Mouse (Mus musculus) Patski (cell line): Measurements from ENCODE around the gene Cers1. TPM values are rescaled to one million over a fixed set of nuclear protein-coding genes. Genes with fewer than 3 reads are reported as not detected.
A peak's percentile ranks its signal among the peaks of the same experiment; 100 is the strongest.

Source experiments
- ATAC-seq: fragments of 100-300 bp; one replicate; pipeline ENCODE4 v1.8.0; 2021
- CTCF ChIA-PET: fragments of 350-600 bp; sonication (Branson Sonifier 250); formaldehyde crosslinking; loops from one replicate; lab custom pipeline; 2022; ENCODE audit warnings: inconsistent platforms; lab: Charles Lee
- POLR2A ChIA-PET: fragments of 350-600 bp; sonication (Branson Sonifier 250); formaldehyde crosslinking; loops from one replicate; lab custom pipeline; 2022; ENCODE audit warnings: antibody characterized with exemption, inconsistent platforms; lab: Charles Lee
- DNase-seq: peaks from one replicate; pipeline ENCODE4 v3.0.0-alpha.2; 2011; ENCODE audit warnings: low read depth, low spot score
- H3K27me3 ChIP-seq: fragments of 371-371 bp; one replicate; pipeline ENCODE4 v1.5.1; 2021
- CTCF ChIP-seq: fragments of 100-300 bp; IDR thresholded peaks from one replicate; pipeline ENCODE4 v1.5.1; 2021
- in situ Hi-C: fragments of 300-500 bp; cut with MboI; formaldehyde crosslinking; loops from 3 replicates; pipeline ENCODE4 v1.11.1; 2018; ENCODE audit warnings: low pct_unique_long_range_greater_than_20kb, mixed read lengths
- polyA plus RNA-seq: library from polyadenylated mRNA; unstranded; gene quantifications from one replicate; pipeline ENCODE4 v1.2.3, GENCODE M21; 2021

The Cers1 gene
- polyA plus RNA-seq, 1 experiment from 2014 or later: 2.5 TPM

DNA sequence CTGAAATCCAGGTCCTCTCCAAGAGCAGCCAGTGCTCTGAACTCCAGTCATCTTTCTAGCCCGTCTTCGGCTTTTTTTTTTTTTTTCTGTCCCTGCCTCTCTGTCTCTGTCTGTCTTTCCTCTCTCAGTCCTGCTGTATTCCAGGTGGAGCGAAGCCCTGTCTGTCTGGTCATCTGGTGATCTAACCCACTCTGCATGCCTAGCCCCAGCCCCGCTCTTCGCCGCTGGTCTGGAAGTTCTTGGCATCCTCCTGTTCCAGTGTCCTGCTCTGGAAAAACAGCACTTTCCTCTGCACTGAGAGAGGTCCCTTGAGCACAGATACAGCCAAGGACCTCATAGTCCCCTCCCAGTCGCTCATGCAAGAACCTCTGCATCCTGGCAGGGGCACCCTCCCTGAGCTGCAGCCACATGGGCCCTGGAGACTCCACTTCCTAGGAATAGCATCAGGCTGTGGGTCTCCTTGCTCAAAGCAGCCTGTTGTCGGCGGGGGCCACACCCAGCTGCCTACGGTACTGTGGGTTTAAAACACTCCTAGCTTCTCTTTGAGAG is 46.0 kb downstream of the Cers1 start:
- H3K27me3 ChIP-seq: no peaks in the 10 kb centered on the region
- in situ Hi-C loops: no loop called here
- CTCF ChIA-PET: interaction anchor here (1.0 kb wide), 1 partner anchor 9 kb away, joined by 8 read pairs; the partner anchor contains the start of gene Upf1
- DNase-seq (no peak), ATAC-seq (no peak)
- no peak for TF ChIP-seq CTCF
- POLR2A ChIA-PET: no interaction called here

DNA sequence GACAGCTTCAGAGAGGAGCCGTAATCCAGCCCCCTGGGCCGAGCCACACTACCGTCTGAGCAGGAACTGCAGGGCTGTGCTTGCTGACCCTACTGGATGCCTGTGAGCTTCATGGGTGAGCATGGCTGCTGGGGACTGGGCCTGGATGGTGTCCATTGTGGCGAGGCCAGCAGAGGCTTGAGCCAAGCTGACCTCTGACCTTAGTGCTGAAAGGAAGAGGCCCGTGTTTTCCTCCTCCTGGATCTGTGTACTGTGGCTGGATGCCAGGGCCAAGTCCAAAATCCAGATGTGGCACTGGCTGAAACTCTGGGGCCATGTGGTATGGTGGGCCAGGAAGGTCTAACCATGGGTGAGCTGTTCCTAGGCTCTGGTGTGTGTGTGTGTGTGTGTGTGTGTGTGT is 48.5 kb downstream of the Cers1 start:
- no peak for ATAC-seq
- in situ Hi-C loops: no loop called here
- ChIA-PET CTCF (interaction anchor here (0.9 kb wide), 1 partner anchor 10 kb away, joined by 3 read pairs; the partner anchor contains the start of gene Upf1), POLR2A (interaction anchor here (0.7 to 1.3 kb wide), 3 partner anchors 9 to 11 kb away, joined by 3 to 6 read pairs (median 3); partner anchors contain the start of gene Upf1)
- H3K27me3 ChIP-seq: no peaks in the 10 kb centered on the region
- no peak for DNase-seq
- no peak for TF ChIP-seq CTCF

- in situ Hi-C loops: no loop called here
- no peak for TF ChIP-seq CTCF
- POLR2A ChIA-PET: interaction anchor here (1.0 kb wide), 1 partner anchor 14 kb away, joined by 4 read pairs; the partner anchor contains the start of gene Upf1
- CTCF ChIA-PET: interaction anchor here (1.5 kb wide), 1 partner anchor 17 kb away, joined by 3 read pairs; no protein-coding TSS in a partner anchor
- H3K27me3 ChIP-seq: no peaks in the 10 kb centered on the region
- DNase-seq: no peak
- no peak for ATAC-seq
Measured at GRCm38 (mm10) chr8:70366588-70366987, 51.0 kb downstream of the Cers1 start.

GRCm38 (mm10) chr8:70370476-70370875 is 54.9 kb downstream of the Cers1 start:
- ATAC-seq: no peak
- no peak for TF ChIP-seq CTCF
- POLR2A ChIA-PET: no interaction called here
- no peaks in the 10 kb centered on the region for H3K27me3 ChIP-seq
- CTCF ChIA-PET: no interaction called here
- no peak for DNase-seq
- in situ Hi-C loops: loop anchor here (10.0 kb wide), 1 partner anchor 1844 kb away; the partner anchor contains the start of genes Cib3, Fam32a and Gm11034

GRCm38 (mm10) chr8:70371951-70372350 is 56.4 kb downstream of the Cers1 start:
- in situ Hi-C loops: loop anchor here (10.0 kb wide), 1 partner anchor 1843 kb away; the partner anchor contains the start of genes Cib3, Fam32a and Gm11034
- TF ChIP-seq CTCF: no peak
- ChIA-PET CTCF (interaction anchor here (0.8 to 2.0 kb wide), 3 partner anchors 11 to 133 kb away, joined by 3 to 9 read pairs (median 4); no protein-coding TSS in a partner anchor), POLR2A (interaction anchor here (1.4 to 1.6 kb wide), 2 partner anchors 8 to 19 kb away, joined by 6 to 8 read pairs; partner anchors contain the start of gene Upf1)
- no peaks in the 10 kb centered on the region for H3K27me3 ChIP-seq
- ATAC-seq (peak; percentile 63), DNase-seq (no peak)

- ChIA-PET POLR2A (interaction anchor here (0.9 to 1.7 kb wide), 3 partner anchors 10 to 132 kb away, joined by 5 to 6 read pairs (median 6); partner anchors contain the start of genes Rex1bd and Upf1), CTCF (interaction anchor here (2.0 kb wide), 1 partner anchor 10 kb away, joined by 9 read pairs; no protein-coding TSS in a partner anchor)
- ATAC-seq (no peak), DNase-seq (no peak)
- no peak for TF ChIP-seq CTCF
- in situ Hi-C loops: loop anchor here (10.0 kb wide), 1 partner anchor 1841 kb away; the partner anchor contains the start of genes Cib3, Fam32a and Gm11034
- H3K27me3 ChIP-seq: no peaks in the 10 kb centered on the region
Measured at GRCm38 (mm10) chr8:70373397-70374317, 58.1 kb downstream of the Cers1 start, which contains the start of gene Comp. Comp (plus strand) TSS chr8:70373558.

DNA sequence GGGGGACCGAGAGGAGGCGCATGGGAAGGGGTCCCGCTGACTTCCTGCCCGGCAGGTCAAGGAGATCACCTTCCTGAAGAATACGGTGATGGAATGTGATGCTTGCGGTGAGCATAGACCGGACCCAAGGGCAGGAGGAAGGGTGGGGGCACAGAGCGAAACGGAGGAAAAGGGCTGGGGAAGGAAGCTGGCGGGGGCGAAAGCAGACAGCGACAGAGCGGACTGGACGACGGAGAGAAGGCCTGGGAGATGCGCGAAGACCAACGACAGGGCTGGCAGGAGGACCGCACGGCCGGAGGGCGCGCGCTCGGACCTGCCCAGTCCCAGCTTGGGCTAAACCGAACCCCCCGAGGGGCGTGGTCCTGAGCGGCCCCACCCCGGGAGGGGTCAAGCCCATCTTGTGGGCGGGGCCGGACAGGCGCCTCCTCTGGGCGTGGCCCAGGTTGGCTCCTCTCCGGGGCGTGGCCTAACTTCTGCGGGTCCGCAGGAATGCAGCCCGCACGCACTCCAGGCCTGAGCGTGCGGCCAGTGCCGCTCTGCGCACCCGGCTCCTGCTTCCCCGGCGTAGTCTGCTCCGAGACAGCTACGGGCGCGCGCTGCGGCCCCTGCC is 58.8 kb downstream of the Cers1 start:
- ChIA-PET CTCF (no interaction called here), POLR2A (interaction anchor here (0.9 to 1.7 kb wide), 2 partner anchors 22 to 132 kb away, joined by 5 to 6 read pairs; partner anchors contain the start of genes Rex1bd and Upf1)
- ATAC-seq (peak; percentile 34), DNase-seq (no peak)
- in situ Hi-C loops: loop anchor here (10.0 kb wide), 1 partner anchor 1840 kb away; the partner anchor contains the start of genes Cib3, Fam32a and Gm11034
- H3K27me3 ChIP-seq: no peaks in the 10 kb centered on the region
- TF ChIP-seq CTCF: no peak

GRCm38 (mm10) chr8:70375212-70375859 is 59.8 kb downstream of the Cers1 start:
- no peak for ATAC-seq
- in situ Hi-C loops: loop anchor here (5.0 to 10.0 kb wide), 3 partner anchors 33 to 1839 kb away; partner anchors contain the start of genes Cib3, Fam32a and Gm11034
- no peak for TF ChIP-seq CTCF
- CTCF ChIA-PET: no interaction called here
- no peak for DNase-seq
- POLR2A ChIA-PET: interaction anchor here (0.7 kb wide), 1 partner anchor 130 kb away, joined by 3 read pairs; no protein-coding TSS in a partner anchor
- no peaks in the 10 kb centered on the region for H3K27me3 ChIP-seq

DNA sequence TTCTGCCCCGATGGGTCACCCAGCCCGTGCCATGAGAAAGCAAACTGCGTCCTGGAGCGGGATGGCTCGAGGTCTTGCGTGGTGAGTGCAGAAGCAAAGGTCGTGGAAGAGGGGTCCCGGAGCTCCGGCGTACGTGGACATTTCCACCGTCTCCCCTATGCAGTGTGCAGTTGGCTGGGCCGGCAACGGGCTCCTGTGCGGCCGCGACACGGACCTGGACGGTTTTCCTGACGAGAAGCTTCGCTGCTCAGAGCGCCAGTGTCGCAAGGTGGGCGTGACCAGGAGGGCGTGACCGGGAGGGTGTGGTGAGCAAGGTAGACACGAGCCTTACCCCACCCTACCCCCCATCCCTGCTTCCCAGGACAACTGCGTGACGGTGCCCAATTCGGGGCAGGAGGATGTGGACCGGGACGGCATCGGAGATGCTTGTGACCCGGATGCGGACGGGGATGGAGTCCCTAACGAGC is 60.7 kb downstream of the Cers1 start:
- no peak for ATAC-seq
- no peaks in the 10 kb centered on the region for H3K27me3 ChIP-seq
- ChIA-PET POLR2A (no interaction called here), CTCF (no interaction called here)
- DNase-seq: no peak
- TF ChIP-seq CTCF: no peak
- in situ Hi-C loops: loop anchor here (5.0 to 10.0 kb wide), 3 partner anchors 34 to 1838 kb away; partner anchors contain the start of genes Cib3, Fam32a and Gm11034
